Mouse (Mus musculus) megakaryocyte, embryonic 14.5 days (primary cell): ENCODE measurements around the gene Col2a1.

Experiments
- FLI1 ChIP-seq: IDR thresholded peaks from 2 replicates; pipeline ENCODE4 v1.6.1; 2012; ENCODE audit warnings: low read length, inconsistent platforms, mixed read lengths
- GATA1 ChIP-seq: IDR thresholded peaks from 3 replicates; pipeline ENCODE4 v1.6.1; 2012; ENCODE audit warnings: mixed read lengths, low read length, inconsistent platforms, borderline replicate concordance

GRCm38 (mm10) chr15:97991285-97991895, 13.1 kb downstream of the Col2a1 start:
- TF ChIP-seq GATA1 (no peak), FLI1 (no peak)
